Mouse (Mus musculus): ENCODE measurements around the gene Cald1.

Gene Cald1

DNA sequence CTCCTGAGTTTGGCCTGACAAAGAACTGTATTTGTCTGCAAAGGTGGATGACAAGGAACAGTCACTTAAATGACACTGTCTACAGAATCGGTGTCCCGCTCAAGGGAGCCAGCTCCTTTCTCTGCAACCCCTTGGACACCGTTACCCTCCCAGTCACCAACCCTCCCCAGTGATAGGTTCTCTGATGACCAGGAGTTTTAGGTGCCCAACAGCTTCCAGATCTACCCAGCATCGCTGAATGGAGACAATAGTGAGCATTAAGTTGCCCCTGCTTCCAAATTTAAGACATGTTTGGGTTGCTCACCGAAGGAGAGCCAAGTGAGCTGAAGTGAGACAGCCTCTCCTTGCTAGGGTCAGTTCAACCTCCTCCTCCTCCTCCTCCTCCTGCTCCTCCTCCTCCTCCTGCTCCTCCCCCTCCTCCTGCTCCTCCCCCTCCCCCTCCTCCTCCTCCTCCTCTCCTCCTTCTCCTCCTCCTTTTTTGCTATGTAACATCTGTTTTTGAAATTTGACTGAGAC lies 70.5 kb downstream of the Cald1 start:
- no peak for DNase-seq (ENCODE audit: low read depth, low spot score)

GRCm38 (mm10) chr6:34671355-34671754 lies 73.1 kb downstream of the Cald1 start:
- no peak for DNase-seq (ENCODE audit: low read depth, low spot score)

- DNase-seq (ENCODE audit: low read depth, low spot score): no peak
These were observed 76.1 kb downstream of the Cald1 start for GRCm38 (mm10) chr6:34674416-34674815.

DNA sequence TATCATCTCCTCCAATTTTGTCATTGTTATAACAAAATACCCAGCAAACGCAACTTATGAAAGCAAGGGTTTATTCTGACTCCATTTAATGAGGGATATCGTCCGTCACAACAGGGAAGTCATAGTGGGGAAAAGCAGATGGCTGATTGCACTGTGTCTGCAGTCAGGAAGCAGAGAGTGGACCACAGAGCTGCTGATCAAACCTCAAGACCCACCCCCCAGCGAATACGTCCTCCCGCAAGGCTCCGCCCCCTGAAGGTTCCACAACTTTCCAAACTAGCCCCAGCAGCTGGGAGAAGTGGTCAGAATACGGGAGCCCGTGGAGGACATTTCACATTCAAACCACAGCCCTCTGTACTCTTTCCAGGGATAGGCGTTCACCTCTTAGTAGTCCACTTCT lies 76.6 kb downstream of the Cald1 start:
- peak; percentile 24 for DNase-seq (ENCODE audit: low read depth, low spot score)

GRCm38 (mm10) chr6:34682126-34682525 lies 83.8 kb downstream of the Cald1 start:
- no peak for DNase-seq (ENCODE audit: low read depth, low spot score)

DNA sequence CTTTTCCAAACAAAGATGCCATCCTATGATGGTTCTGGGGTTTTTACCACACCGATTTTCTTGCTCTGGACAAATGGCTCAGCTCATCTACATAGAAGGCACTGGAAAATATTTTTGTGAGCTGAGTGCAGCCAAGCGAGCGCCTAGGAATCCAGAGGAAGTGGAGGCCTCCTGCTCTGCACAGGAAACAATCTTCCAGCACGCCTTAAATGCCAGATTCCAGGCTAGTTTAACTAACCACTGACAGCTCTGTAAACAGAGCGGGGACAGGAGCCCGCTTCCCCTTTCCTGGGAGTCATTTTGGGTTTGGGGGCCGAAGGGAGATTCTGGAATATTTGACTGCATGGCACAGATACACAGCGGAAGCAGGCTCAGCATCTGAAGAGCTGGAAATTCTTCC lies 86.6 kb downstream of the Cald1 start:
- DNase-seq (ENCODE audit: low read depth, low spot score): no peak

- DNase-seq (ENCODE audit: low read depth, low spot score): no peak
These were observed 90.7 kb downstream of the Cald1 start for GRCm38 (mm10) chr6:34688971-34689370.

DNA sequence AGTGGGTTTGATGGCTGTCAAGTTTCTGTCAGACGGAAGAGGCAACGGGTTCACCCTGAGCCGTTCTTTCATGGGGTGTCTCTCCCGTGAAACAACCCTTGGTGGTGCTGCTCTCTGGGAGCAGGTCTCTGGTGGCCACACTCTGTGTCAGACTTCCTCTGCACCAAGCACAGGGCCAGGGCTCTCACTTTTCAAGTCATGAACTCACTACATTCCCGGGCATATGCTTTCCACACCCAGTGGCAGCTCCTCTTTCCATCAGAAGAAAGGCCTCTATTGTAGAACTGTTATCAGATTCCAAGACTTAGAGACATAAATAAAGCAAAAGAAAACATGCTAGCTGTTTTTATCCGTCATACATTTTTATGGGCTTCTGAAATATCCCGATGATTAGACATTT lies 93.1 kb downstream of the Cald1 start:
- DNase-seq (ENCODE audit: low read depth, low spot score): no peak

DNA sequence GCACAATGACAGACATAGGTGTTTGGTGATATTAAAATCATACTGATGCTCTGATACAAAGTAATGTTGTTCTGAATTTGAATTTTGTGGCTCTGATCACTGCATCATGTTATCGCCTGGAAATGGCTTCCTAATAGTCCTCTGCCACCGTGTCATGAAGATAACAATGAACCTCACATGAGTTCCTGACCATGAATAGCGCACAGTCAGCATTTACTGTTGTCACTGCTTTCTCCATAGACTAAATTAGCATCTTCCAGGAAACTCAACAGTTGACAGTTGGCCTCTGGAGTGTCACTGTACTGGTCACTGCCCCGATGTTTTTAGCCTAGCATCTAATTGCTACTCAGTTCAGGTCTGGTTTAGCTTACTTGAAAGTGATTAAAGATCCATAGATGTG lies 95.8 kb downstream of the Cald1 start:
- no peak for DNase-seq (ENCODE audit: low read depth, low spot score)

GRCm38 (mm10) chr6:34703421-34704120 lies 105.3 kb downstream of the Cald1 start:
- DNase-seq (ENCODE audit: low read depth, low spot score): peak; percentile 79

GRCm38 (mm10) chr6:34707521-34707920 lies 109.2 kb downstream of the Cald1 start:
- no peak for DNase-seq (ENCODE audit: low read depth, low spot score)

DNA sequence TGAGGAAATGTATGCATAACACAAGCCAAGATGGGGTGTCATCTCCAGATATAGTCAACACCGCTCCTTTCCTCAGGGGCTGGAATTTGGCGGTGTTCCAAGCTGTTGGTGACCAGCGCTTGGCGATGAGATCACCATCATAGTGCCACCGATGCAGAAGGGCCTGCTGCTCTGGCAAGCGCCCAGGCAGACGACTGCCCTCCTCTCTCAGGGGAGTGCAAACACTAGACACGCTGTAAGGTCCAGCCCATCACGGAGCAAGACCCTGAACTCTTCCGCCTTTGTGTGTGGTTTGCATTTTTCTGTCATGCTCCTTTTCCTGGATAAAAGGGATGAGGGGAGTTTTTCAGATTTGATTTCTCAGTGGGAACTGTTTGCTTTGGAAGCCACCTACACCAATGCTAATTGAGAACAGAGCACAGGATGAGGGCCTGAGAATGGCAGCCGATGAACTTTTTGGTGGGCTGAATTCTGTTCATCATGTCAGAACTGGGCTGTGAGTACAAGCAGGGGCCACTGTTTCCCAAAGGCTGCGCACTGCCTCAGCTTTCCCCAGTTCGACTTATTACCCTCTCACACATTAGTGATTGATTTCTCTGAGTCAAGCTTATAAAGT lies 110.5 kb downstream of the Cald1 start:
- DNase-seq (ENCODE audit: low read depth, low spot score): no peak

DNA sequence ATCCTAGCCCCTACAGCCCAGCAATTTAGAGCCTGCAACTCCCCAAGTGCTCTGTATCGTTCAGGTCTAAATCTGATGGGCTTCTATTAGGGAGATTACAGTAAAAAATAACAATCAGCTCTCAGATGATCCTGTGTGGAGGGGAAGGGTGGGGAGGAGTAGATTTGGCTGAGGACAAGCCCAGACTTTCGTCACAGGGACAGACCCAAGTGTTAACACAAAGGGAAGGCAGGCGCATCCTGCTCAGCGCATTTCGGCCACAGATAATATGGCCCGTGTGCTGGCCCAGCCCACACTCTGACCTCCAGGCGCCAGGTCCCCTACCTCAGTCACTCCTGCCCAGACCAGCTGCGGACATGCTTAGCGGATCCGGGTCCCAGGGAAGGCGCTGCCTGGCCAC lies 111.0 kb downstream of the Cald1 start:
- DNase-seq (ENCODE audit: low read depth, low spot score): peak; percentile 91

DNA sequence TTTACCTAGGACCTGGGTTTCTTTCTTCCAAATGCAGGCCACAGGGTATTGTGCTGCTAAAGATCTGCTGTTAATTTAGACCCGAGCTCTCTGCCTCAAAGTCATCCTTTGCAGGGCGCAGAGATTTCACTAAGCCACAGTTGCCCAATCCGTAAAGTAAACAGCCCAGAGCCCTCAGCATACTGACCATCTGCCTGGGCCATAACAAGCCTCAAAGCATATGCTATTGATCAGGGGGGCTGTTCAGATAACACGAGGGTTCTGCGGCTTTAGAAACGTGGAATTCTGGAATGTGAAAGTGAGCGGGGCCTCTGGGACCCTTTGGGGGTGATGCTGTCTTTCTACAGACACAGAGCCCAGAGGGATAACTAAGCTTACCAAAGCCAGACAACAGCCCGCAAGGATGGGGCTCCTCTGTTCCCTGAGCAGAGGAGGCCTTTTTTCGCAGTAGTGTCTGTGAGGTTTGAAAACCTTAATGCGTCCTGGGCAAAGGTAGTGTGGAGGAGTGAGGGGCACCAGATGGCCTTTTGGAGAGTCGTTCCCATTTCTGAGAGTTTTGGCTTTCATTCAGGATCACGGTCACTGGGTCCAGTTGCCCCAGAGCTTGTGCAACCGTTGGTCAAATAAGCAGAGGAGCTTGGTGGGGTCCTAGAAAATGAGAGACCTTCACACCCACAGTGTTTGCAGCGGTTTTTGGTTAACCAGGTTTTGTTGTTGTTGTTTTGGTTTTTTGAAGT lies 111.8 kb downstream of the Cald1 start:
- peak; percentile 15 for DNase-seq (ENCODE audit: low read depth, low spot score)

- DNase-seq (ENCODE audit: low read depth, low spot score): peak; percentile 21
These were observed 112.5 kb downstream of the Cald1 start for GRCm38 (mm10) chr6:34710848-34711247.

- no peak for DNase-seq (ENCODE audit: low read depth, low spot score)
These were observed 113.3 kb downstream of the Cald1 start for GRCm38 (mm10) chr6:34711620-34712019.

GRCm38 (mm10) chr6:34713169-34713568 lies 114.9 kb downstream of the Cald1 start:
- no peak for DNase-seq (ENCODE audit: low read depth, low spot score)

- no peak for DNase-seq (ENCODE audit: low read depth, low spot score)
These were observed 115.5 kb downstream of the Cald1 start for GRCm38 (mm10) chr6:34713777-34714176.

DNA sequence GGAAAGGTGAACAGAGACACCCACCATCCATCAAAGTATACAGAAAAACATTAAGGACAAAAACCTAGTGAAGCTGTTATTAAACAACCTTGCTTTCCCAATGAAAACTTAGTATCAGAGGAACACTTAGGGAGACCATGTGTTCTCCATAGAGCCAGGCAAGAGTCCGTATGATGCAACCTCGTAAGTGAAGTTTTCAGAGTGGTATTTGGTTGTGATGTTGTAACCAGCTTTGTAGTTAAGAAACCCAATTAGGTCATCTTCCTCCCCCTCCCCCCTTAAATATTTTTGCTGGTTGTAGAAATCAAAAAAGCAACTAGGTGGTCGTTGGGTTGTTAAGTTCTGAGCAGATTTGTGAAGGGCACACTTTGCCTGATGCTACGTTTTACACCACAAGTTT lies 116.3 kb downstream of the Cald1 start:
- no peak for DNase-seq (ENCODE audit: low read depth, low spot score)

DNA sequence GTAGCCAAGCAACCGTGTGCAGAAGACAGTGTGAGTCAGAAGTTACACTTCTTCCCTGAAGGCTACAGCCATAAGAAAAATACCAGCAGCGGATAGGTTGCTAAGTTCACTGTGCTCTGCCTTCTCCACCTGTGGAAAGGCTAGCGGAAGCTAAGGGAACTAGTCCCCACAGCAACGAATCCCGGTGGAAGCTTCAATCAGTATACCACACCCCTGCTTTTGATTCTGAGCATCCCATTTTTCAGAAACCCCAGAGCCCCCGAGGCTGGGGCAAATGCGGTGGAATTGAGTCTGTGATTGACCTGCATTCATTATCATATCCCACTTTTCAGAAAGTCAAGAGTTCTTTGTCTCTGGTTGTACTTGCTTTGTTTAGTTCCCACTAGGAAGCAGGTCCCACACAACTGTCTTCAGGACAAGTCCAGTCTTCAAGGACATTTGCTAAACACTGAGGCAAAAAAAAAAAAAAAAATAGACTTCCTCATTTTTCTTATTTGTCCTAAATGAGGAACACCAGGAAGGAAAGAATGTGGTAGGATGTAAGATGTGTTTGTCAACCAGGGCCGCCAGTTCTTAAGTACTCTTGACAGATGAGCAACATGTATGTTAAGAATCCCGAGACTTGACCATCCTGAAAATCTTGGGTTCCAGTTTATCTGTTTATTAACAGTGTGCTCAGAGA lies 118.0 kb downstream of the Cald1 start:
- peak; percentile 25 for DNase-seq (ENCODE audit: low read depth, low spot score)

- DNase-seq (ENCODE audit: low read depth, low spot score): peak; percentile 94
These were observed 118.8 kb downstream of the Cald1 start for GRCm38 (mm10) chr6:34716888-34717635.

All from ZHBTc4 (cell line).